Mouse (Mus musculus) heart, postnatal 0 days (tissue): ENCODE data around the gene A4galt.

Experiments
- CTCF ChIP-seq: IDR thresholded peaks from 2 replicates; pipeline ENCODE4 v1.5.1; 2016; ENCODE audit warnings: antibody characterized with exemption, control low read depth, low read depth
- EP300 ChIP-seq: IDR thresholded peaks from 2 replicates; pipeline ENCODE4 v1.6.1; 2016; ENCODE audit warnings: antibody characterized with exemption, low read depth

DNA sequence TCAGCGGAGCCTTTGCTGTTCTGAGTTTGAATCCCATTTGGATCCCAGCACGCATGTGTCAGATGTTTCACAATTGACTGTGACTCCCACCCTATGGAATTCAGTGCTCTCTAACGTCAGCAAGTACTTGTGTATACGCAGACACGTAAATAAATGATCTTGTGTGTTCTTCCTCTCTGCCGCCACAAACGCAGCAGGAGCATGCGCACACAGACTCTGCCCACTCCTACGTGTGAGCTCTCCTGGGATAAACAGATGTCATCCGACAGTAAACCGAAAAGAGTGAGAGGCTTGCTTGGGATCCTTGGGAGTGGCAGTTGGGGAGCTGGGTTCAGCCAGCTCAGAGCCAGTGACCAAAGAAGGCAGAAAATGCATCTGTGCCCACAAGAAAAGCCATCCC is 29.7 kb upstream of the A4galt start:
- TF ChIP-seq CTCF, result no peak
- TF ChIP-seq EP300, result no peak
